Mouse (Mus musculus): Measurements from ENCODE around the gene Grid1. TPM values are rescaled to one million over a fixed set of nuclear protein-coding genes. Genes with fewer than 3 reads are reported as not detected.

The Grid1 gene
- total and polyA plus RNA-seq, 2 experiments = 0.46 to 0.55 TPM

GRCm38 (mm10) chr14:34839898-34840297 is 20.0 kb downstream of the Grid1 start:
- TF ChIP-seq POLR2A (IDR thresholded peaks at IDR 0.05; ENCODE audit: extremely low read depth, insufficient read depth, low read length) (no peak), CTCF (IDR thresholded peaks at IDR 0.05; ENCODE audit: low read depth, low read length) (no peak)
- no peak for DNase-seq (ENCODE audit: extremely low read depth, low read depth, low spot score)
- no peak overlapping the region for H3K27ac ChIP-seq (replicated peaks; ENCODE audit: insufficient read depth, low read depth, low read length)
- H3K27me3 ChIP-seq (ENCODE audit: control insufficient read depth, insufficient read depth, low read length) = no peaks in the 10 kb centered on the region
- 87% methylated on average over 4 of the region's 4 CpGs for WGBS
- no peaks in the 10 kb centered on the region for H3K4me1 ChIP-seq (ENCODE audit: control insufficient read depth, insufficient read depth, low read length)
- no peaks in the 10 kb centered on the region for H3K79me2 ChIP-seq (ENCODE audit: control insufficient read depth, insufficient read depth, low read length)
- H3K9ac ChIP-seq (ENCODE audit: low read depth, low read length) = no peak overlapping the region
- no peaks in the 10 kb centered on the region for H3K36me3 ChIP-seq (ENCODE audit: control insufficient read depth, insufficient read depth, low read length)
- no peak overlapping the region for H3K4me3 ChIP-seq (ENCODE audit: insufficient read depth, low read depth, low read length)

GRCm38 (mm10) chr14:34843579-34843978 is 23.7 kb downstream of the Grid1 start:
- Histone ChIP-seq H3K9ac (ENCODE audit: low read depth, low read length) (no peak overlapping the region), H3K4me1 (ENCODE audit: control insufficient read depth, insufficient read depth, low read length) (no peaks in the 10 kb centered on the region), H3K36me3 (ENCODE audit: control insufficient read depth, insufficient read depth, low read length) (no peaks in the 10 kb centered on the region), H3K4me3 (ENCODE audit: insufficient read depth, low read depth, low read length) (no peak overlapping the region), H3K79me2 (ENCODE audit: control insufficient read depth, insufficient read depth, low read length) (no peaks in the 10 kb centered on the region), H3K27ac (replicated peaks; ENCODE audit: insufficient read depth, low read depth, low read length) (no peak overlapping the region), H3K27me3 (ENCODE audit: control insufficient read depth, insufficient read depth, low read length) (no peaks in the 10 kb centered on the region)
- WGBS = 70% methylated on average over 5 of the region's 5 CpGs
- no peak for DNase-seq (ENCODE audit: extremely low read depth, low read depth, low spot score)
- TF ChIP-seq POLR2A (IDR thresholded peaks at IDR 0.05; ENCODE audit: extremely low read depth, insufficient read depth, low read length) = no peak
- TF ChIP-seq CTCF (IDR thresholded peaks at IDR 0.05; ENCODE audit: low read depth, low read length) = no peak

DNA sequence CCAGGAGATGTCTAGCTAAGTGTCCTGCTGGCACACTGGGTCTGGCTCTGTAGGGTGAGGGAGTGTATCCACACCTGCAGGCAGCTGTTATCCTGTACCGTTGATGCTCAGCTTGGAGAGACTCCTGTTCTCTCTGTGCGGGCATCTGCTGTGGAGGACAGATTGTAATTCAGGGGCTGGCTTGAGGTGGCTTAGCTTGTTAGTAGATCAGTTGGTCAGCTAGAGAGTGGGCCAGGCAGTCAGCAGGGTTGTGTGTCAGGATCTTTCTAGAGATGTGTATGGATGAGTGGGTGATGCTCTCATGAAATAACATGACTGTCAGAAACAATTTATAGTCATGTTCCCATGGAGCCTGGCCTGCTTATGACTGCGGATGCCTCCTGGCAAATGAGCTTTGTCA is 24.3 kb downstream of the Grid1 start:
- Histone ChIP-seq H3K36me3 (ENCODE audit: control insufficient read depth, insufficient read depth, low read length) (no peaks in the 10 kb centered on the region), H3K4me3 (ENCODE audit: insufficient read depth, low read depth, low read length) (no peak overlapping the region), H3K27ac (replicated peaks; ENCODE audit: insufficient read depth, low read depth, low read length) (no peak overlapping the region), H3K9ac (ENCODE audit: low read depth, low read length) (no peak overlapping the region), H3K4me1 (ENCODE audit: control insufficient read depth, insufficient read depth, low read length) (no peaks in the 10 kb centered on the region), H3K79me2 (ENCODE audit: control insufficient read depth, insufficient read depth, low read length) (no peaks in the 10 kb centered on the region), H3K27me3 (ENCODE audit: control insufficient read depth, insufficient read depth, low read length) (no peaks in the 10 kb centered on the region)
- DNase-seq (ENCODE audit: extremely low read depth, low read depth, low spot score) = no peak
- TF ChIP-seq POLR2A (IDR thresholded peaks at IDR 0.05; ENCODE audit: extremely low read depth, insufficient read depth, low read length) = no peak
- TF ChIP-seq CTCF (IDR thresholded peaks at IDR 0.05; ENCODE audit: low read depth, low read length) = no peak
- WGBS = 89% methylated on average over 3 of the region's 3 CpGs

GRCm38 (mm10) chr14:34846799-34847198 is 26.9 kb downstream of the Grid1 start:
- no peak for DNase-seq (ENCODE audit: extremely low read depth, low read depth, low spot score)
- Histone ChIP-seq H3K79me2 (ENCODE audit: control insufficient read depth, insufficient read depth, low read length) (no peaks in the 10 kb centered on the region), H3K9ac (ENCODE audit: low read depth, low read length) (no peak overlapping the region), H3K36me3 (ENCODE audit: control insufficient read depth, insufficient read depth, low read length) (no peaks in the 10 kb centered on the region), H3K4me3 (ENCODE audit: insufficient read depth, low read depth, low read length) (no peak overlapping the region), H3K27me3 (ENCODE audit: control insufficient read depth, insufficient read depth, low read length) (no peaks in the 10 kb centered on the region), H3K27ac (replicated peaks; ENCODE audit: insufficient read depth, low read depth, low read length) (no peak overlapping the region), H3K4me1 (ENCODE audit: control insufficient read depth, insufficient read depth, low read length) (no peaks in the 10 kb centered on the region)
- TF ChIP-seq CTCF (IDR thresholded peaks at IDR 0.05; ENCODE audit: low read depth, low read length) = no peak
- no peak for TF ChIP-seq POLR2A (IDR thresholded peaks at IDR 0.05; ENCODE audit: extremely low read depth, insufficient read depth, low read length)
- WGBS = 67% methylated on average over 4 of the region's 4 CpGs

DNA sequence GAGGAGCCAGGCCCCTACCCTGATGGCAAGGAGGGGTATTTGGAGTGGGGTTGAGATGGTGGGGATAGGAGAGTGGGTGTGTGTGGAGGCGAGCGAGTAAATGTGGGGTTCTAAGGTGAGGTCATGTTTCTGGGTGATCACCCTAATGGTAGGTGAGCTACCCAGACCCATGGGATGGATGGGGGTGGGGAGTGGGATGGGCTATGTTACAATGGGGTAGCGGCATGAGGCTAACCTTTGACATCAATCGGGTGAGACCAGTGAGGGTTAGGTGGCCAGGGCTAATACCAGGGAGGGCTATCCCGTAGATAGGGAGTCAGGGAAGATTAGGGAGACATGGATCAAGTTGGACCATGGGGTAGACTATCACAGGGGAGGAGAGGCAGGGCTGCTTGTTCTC is 27.7 kb downstream of the Grid1 start:
- Histone ChIP-seq H3K4me1 (ENCODE audit: control insufficient read depth, insufficient read depth, low read length) (no peaks in the 10 kb centered on the region), H3K36me3 (ENCODE audit: control insufficient read depth, insufficient read depth, low read length) (no peaks in the 10 kb centered on the region), H3K27me3 (ENCODE audit: control insufficient read depth, insufficient read depth, low read length) (no peaks in the 10 kb centered on the region), H3K79me2 (ENCODE audit: control insufficient read depth, insufficient read depth, low read length) (no peaks in the 10 kb centered on the region), H3K9ac (ENCODE audit: low read depth, low read length) (no peak overlapping the region), H3K27ac (replicated peaks; ENCODE audit: insufficient read depth, low read depth, low read length) (no peak overlapping the region), H3K4me3 (ENCODE audit: insufficient read depth, low read depth, low read length) (no peak overlapping the region)
- no peak for DNase-seq (ENCODE audit: extremely low read depth, low read depth, low spot score)
- TF ChIP-seq POLR2A (IDR thresholded peaks at IDR 0.05; ENCODE audit: extremely low read depth, insufficient read depth, low read length) (no peak), CTCF (IDR thresholded peaks at IDR 0.05; ENCODE audit: low read depth, low read length) (no peak)
- 85% methylated on average over 5 of the region's 5 CpGs for WGBS

DNA sequence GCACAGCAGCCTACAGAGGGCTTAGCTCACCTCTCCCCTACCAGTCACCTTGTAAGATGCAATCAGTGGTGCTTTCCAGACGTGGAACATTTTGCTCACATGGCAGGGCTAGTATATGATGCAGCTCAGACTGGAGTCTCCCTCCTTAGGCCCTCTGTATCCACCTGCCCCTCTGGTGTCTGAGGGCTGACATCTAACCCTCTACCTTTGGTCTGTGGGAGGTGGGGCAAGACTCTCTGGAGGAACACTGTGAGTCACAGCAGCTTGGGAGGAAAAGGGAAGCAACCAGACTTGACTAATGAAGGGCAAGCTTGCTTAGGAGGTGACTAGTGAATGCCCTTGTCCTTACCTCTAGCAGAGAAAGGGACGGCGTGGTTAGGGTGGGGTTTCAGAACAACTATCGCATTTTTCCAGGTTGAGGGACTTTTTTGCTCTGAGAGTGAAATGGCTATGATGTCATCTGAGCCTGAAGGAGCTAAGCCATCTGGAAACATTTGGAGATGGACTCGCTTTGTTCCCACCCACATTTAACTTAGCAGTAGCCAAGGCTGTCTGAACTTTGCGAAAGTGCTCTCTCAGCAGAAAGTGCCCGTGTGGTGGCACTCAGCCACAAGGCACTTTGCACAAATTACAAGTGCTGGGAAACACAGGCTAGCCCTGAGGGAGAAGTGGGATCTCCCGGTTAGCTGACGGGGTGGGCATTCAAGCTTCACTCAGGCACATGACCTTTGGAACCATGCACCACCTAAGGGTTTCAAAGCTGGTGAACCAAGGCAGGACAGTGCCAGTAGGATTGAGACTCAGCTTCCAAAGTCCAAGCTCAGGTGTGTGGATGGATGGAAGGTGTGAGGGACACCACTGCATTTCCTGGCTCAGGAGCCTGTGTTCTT is 41.2 kb downstream of the Grid1 start:
- no peak overlapping the region for H3K9ac ChIP-seq (ENCODE audit: low read depth, low read length)
- H3K27me3 ChIP-seq (ENCODE audit: control insufficient read depth, insufficient read depth, low read length) = no peaks in the 10 kb centered on the region
- DNase-seq (ENCODE audit: extremely low read depth, low read depth, low spot score) = no peak
- WGBS = 73% methylated on average over 9 of the region's 9 CpGs
- no peaks in the 10 kb centered on the region for H3K4me1 ChIP-seq (ENCODE audit: control insufficient read depth, insufficient read depth, low read length)
- no peaks in the 10 kb centered on the region for H3K36me3 ChIP-seq (ENCODE audit: control insufficient read depth, insufficient read depth, low read length)
- H3K27ac ChIP-seq (replicated peaks; ENCODE audit: insufficient read depth, low read depth, low read length) = no peak overlapping the region
- no peak overlapping the region for H3K4me3 ChIP-seq (ENCODE audit: insufficient read depth, low read depth, low read length)
- H3K79me2 ChIP-seq (ENCODE audit: control insufficient read depth, insufficient read depth, low read length) = no peaks in the 10 kb centered on the region
- TF ChIP-seq POLR2A (IDR thresholded peaks at IDR 0.05; ENCODE audit: extremely low read depth, insufficient read depth, low read length) = no peak
- TF ChIP-seq CTCF (IDR thresholded peaks at IDR 0.05; ENCODE audit: low read depth, low read length) = no peak
